Mouse (Mus musculus): ENCODE results near the gene Stard5.

GRCm38 (mm10) chr7:83606796-83607195 is 25.0 kb upstream of the Stard5 start:
- no peak for TF ChIP-seq CTCF (IDR thresholded peaks at IDR 0.05; ENCODE audit: insufficient read depth, low read length)
- TF ChIP-seq POLR2A (IDR thresholded peaks at IDR 0.05; ENCODE audit: borderline replicate concordance, extremely low read depth, low read depth, low read length) = no peak
